20 mouse cellular contexts compared by ENCODE assay signal in genomic region chr2:30316955-30317354, GRCm38 (mm10). TPM values are rescaled to one million over a fixed set of nuclear protein-coding genes. Genes with fewer than 3 reads are reported as not detected.
"Had no signal": no experiment of that assay in that cellular context is flagged by ENCODE, and none has a peak within 500 bp of the region (broad histone marks: within the 10 kb centered on the region; RNA-seq: fewer than 3 reads in every experiment).

No protein-coding gene starts in this region.

- H3K27ac ChIP-seq: lung, embryonic 15.5 days; macrophage; midbrain, embryonic 13.5 days; midbrain, embryonic 15.5 days; neural tube, embryonic 12.5 days; stomach, embryonic 15.5 days; stomach, postnatal 0 days had no signal

- H3K4me3 ChIP-seq: lung, embryonic 15.5 days; megakaryocyte, embryonic 14.5 days; midbrain, embryonic 13.5 days; midbrain, embryonic 15.5 days; neural tube, embryonic 12.5 days; stomach, embryonic 15.5 days had no signal

- ATAC-seq: lung, postnatal 0 days; midbrain, embryonic 13.5 days; midbrain, embryonic 15.5 days had no signal

- DNase-seq: lung, adult 2 months; lung, postnatal 14 days; lung, postnatal 36 days; right cerebral cortex, postnatal 25 days; thymus, adult 2 months; thymus, postnatal 25 days; thymus, postnatal 4 days had no signal

RNA-seq across cellular contexts. Expression of gene Gm28038, which starts 36.1 kb away (rescaled TPM):
- total RNA-seq: megakaryocyte progenitor cell, adult 5-6 weeks; midbrain, postnatal 0 days; monocyte, adult 5-6 weeks; neutrophil, adult 5-6 weeks had no signal
